Mouse (Mus musculus) brain, embryonic 14.5 days (tissue): Measurements from ENCODE around the gene Olfr411. TPM values are rescaled to one million over a fixed set of nuclear protein-coding genes. Genes with fewer than 3 reads are reported as not detected.

ENCODE experiments used
- DNase-seq: peaks from one replicate; pipeline ENCODE4 v3.0.0-alpha.2; 2011; ENCODE audit warnings: low read depth
- CTCF ChIP-seq: fragments of 200-500 bp; IDR thresholded peaks from 2 replicates; pipeline ENCODE4 v1.5.1; 2012; ENCODE audit warnings: inconsistent platforms, mild to moderate bottlenecking, moderate library complexity, borderline replicate concordance; ENCODE audit not compliant: insufficient read depth, insufficient read length; ENCODE audit errors: extremely low read depth
- POLR2A ChIP-seq: fragments of 200-500 bp; IDR thresholded peaks from 2 replicates; pipeline ENCODE4 v1.6.1; 2012; ENCODE audit warnings: mild to moderate bottlenecking, inconsistent platforms, borderline replicate concordance; ENCODE audit not compliant: poor library complexity, insufficient read depth, insufficient read length, severe bottlenecking; ENCODE audit errors: extremely low read depth
- polyA plus RNA-seq: library from polyadenylated mRNA; depleted of rRNA; stranded (reverse); fragments of >200 nt; gene quantifications from 2 replicates; pipeline ENCODE4 v1.2.3, GENCODE M21; 2012; rRNA removed

Gene Olfr411
- not detected in 2 replicates for polyA plus RNA-seq

GRCm38 (mm10) chr11:74352550-74352949 is at the start of gene Olfr411:
TSS of gene Olfr411 (minus strand) at chr11:74352650.
- TF ChIP-seq CTCF (no peak), POLR2A (no peak)
- no peak for DNase-seq

GRCm38 (mm10) chr11:74402126-74402525 is 49.7 kb upstream of the Olfr411 start:
- no peak for TF ChIP-seq POLR2A
- peak; percentile 61; the same call in 1 of the 2 replicates for TF ChIP-seq CTCF
- DNase-seq: peak; percentile 59

GRCm38 (mm10) chr11:74395583-74395982 is 43.1 kb upstream of the Olfr411 start:
- no peak for DNase-seq
- no peak for TF ChIP-seq CTCF
- no peak for TF ChIP-seq POLR2A

- peak; percentile 76 for DNase-seq
- no peak for TF ChIP-seq POLR2A
- TF ChIP-seq CTCF: no peak
Measured at GRCm38 (mm10) chr11:74393489-74393888, 41.0 kb upstream of the Olfr411 start.

- no peak for TF ChIP-seq POLR2A
- no peak for TF ChIP-seq CTCF
- DNase-seq: no peak
Measured at GRCm38 (mm10) chr11:74392903-74393302, 40.5 kb upstream of the Olfr411 start.

GRCm38 (mm10) chr11:74391899-74392298 is 39.4 kb upstream of the Olfr411 start:
- DNase-seq: no peak
- no peak for TF ChIP-seq POLR2A
- TF ChIP-seq CTCF: no peak

- DNase-seq: no peak
Measured at GRCm38 (mm10) chr11:74387203-74387602, 34.8 kb upstream of the Olfr411 start.

GRCm38 (mm10) chr11:74385674-74386073 is 33.2 kb upstream of the Olfr411 start:
- DNase-seq: no peak
- TF ChIP-seq POLR2A (no peak), CTCF (no peak)

More at GRCm38 (mm10) chr11:74387203-74387602, 34.8 kb upstream of the Olfr411 start:
- TF ChIP-seq POLR2A: no peak

- TF ChIP-seq POLR2A: no peak
- no peak for TF ChIP-seq CTCF
- DNase-seq: no peak
Measured at GRCm38 (mm10) chr11:74379166-74379873, 26.9 kb upstream of the Olfr411 start.

GRCm38 (mm10) chr11:74376847-74377246 is 24.4 kb upstream of the Olfr411 start:
- TF ChIP-seq POLR2A (no peak), CTCF (peak; percentile 69; the same call in 1 of the 2 replicates)

GRCm38 (mm10) chr11:74371393-74372100 is 19.1 kb upstream of the Olfr411 start:
- DNase-seq: peak; percentile 83
- peak; percentile 95 for TF ChIP-seq CTCF
- no peak for TF ChIP-seq POLR2A

More at GRCm38 (mm10) chr11:74376847-74377246, 24.4 kb upstream of the Olfr411 start:
- peak; percentile 90 for DNase-seq

- TF ChIP-seq POLR2A (no peak), CTCF (no peak)
Measured at GRCm38 (mm10) chr11:74361769-74362168, 9.3 kb upstream of the Olfr411 start, which contains the start of gene Olfr412. TSS of gene Olfr412 (plus strand) at chr11:74362069.

GRCm38 (mm10) chr11:74337931-74338330 is 14.5 kb downstream of the Olfr411 start, which contains the start of gene Olfr410:
TSS of gene Olfr410 (minus strand) at chr11:74338031.
- no peak for DNase-seq

More at GRCm38 (mm10) chr11:74361769-74362168, 9.3 kb upstream of the Olfr411 start, which contains the start of gene Olfr412:
- DNase-seq: no peak

More at GRCm38 (mm10) chr11:74337931-74338330, 14.5 kb downstream of the Olfr411 start, which contains the start of gene Olfr410:
- TF ChIP-seq CTCF (no peak), POLR2A (no peak)
